Mouse (Mus musculus) inflammation-experienced regulatory T-cells, adult 6 months (primary cell): ENCODE results near the gene Olfr1132. TPM values are rescaled to one million over a fixed set of nuclear protein-coding genes. Genes with fewer than 3 reads are reported as not detected.
"Not testable (repeated sequence)": the region's sequence is repeated elsewhere in the genome, so short reads cannot be mapped to it uniquely, and the experiment has no call there.

Source experiments
- ATAC-seq: one replicate; pipeline ENCODE4 v1.8.0; 2017
- polyA plus RNA-seq, 3 experiments: library from polyadenylated mRNA; unstranded; fragments of 100-300 nt; shearing (Covaris generic); gene quantifications; one replicate each; pipeline ENCODE4 v1.2.1; 2017

Gene Olfr1132
- polyA plus RNA-seq: not detected

- ATAC-seq: no peak
Measured at GRCm38 (mm10) chr2:87637435-87637834, at the start of gene Olfr1132. Gene Olfr1132, minus strand, starts transcription at chr2:87637535.

DNA sequence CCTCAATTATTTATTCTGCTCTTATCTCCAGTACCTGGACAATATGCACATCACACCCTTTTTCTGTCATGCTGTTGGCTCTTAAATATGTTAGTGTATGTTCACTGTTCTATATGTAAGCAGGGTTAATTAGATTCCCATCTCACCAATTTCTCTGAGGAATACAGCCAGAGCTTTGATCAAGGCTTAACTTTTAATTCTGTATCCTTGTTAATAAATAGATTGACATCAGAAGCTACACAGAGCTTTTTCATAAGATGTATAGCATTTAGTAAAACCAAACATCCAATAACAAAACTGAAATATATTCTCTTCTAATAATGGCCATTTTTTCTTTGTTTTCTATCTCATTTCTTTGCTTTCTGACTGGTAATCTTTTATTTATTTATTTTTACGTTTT, 36.2 kb upstream of the Olfr1132 start, which contains the start of gene Olfr1135:
Olfr1135 (minus strand) TSS at position 101 of the 400 bp plus-strand sequence.
- no peak for ATAC-seq

DNA sequence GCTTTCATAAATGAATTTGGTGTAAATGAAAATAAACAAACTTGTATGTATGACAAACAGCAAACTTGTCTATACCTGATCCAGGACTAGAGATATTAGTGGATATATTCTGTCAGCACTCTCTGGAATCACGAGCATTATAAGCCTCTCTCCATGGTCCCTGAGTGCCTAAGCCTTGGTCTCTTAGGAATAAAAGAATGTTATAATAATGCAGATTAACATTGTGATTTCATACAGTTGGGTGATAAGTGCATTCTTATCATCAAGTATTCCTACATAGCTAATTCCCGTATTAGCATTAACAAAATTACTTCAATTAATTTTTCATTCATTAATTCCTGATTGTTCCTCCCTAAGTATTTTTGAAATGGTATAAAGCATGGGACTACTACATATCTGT, 21.0 kb upstream of the Olfr1132 start, which contains the start of gene Olfr1134:
Olfr1134 (minus strand) TSS at position 101 of the 400 bp plus-strand sequence.
- no peak for ATAC-seq

DNA sequence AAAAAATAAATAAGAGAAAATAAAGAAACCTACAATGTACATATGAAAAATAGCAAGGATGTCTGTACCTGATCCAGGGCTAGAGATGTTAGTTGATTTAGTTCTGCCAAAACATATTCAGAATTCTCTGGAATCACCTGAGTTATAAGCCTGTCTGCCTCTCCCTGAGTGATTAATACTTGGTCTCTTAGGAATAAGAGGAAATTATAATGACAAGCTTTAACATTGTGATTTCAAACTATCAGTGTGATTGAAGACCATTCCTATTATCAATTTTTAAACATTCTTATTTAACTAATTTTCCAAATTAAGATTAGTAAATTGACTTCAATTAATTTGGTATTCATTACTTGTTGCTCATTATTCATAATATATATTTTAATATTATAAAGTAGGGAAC, 9.9 kb upstream of the Olfr1132 start, which contains the start of gene Olfr1133:
Olfr1133 (minus strand) TSS at position 101 of the 400 bp plus-strand sequence.
- ATAC-seq: no peak

- ATAC-seq: no peak
Measured at GRCm38 (mm10) chr2:87642441-87642840, 5.1 kb upstream of the Olfr1132 start.

- ATAC-seq: no peak
Measured at GRCm38 (mm10) chr2:87626804-87627203, 10.5 kb downstream of the Olfr1132 start, which contains the start of gene Olfr1131. Gene Olfr1131, plus strand, starts transcription at chr2:87627104.

- ATAC-seq: not testable (repeated sequence)
Measured at GRCm38 (mm10) chr2:87605912-87606311, 31.4 kb downstream of the Olfr1132 start, which contains the start of gene Olfr1130. Gene Olfr1130, plus strand, starts transcription at chr2:87606212.

Other genes with a start within 250 kb of the Olfr1132 start
- not detected for gene Olfr1123, start 220.9 kb downstream of the Olfr1132 start, polyA plus RNA-seq
- 1 to 10 TPM in 1 of 3 experiments, under 1 TPM in 1, not detected in 1; 0.88 to 2.6 TPM for gene Olfr1124, start 207.3 kb downstream of the Olfr1132 start, polyA plus RNA-seq
- not detected for gene Olfr1126, start 183.6 kb downstream of the Olfr1132 start, polyA plus RNA-seq
- not detected for gene Pramel7, start 140.4 kb downstream of the Olfr1132 start, polyA plus RNA-seq
- not detected for gene Pramel6, start 131.0 kb downstream of the Olfr1132 start, polyA plus RNA-seq
- gene Olfr153, start 105.7 kb downstream of the Olfr1132 start, polyA plus RNA-seq: not detected
- gene Olfr1128, start 92.0 kb downstream of the Olfr1132 start, polyA plus RNA-seq: not detected
- not detected for gene Olfr1129, start 63.6 kb downstream of the Olfr1132 start, polyA plus RNA-seq
- not detected for gene Olfr1130, start 31.3 kb downstream of the Olfr1132 start, polyA plus RNA-seq
- not detected for gene Olfr1131, start 10.4 kb downstream of the Olfr1132 start, polyA plus RNA-seq
- gene Olfr1133, start 9.8 kb upstream of the Olfr1132 start, polyA plus RNA-seq: not detected
- gene Olfr1134, start 20.9 kb upstream of the Olfr1132 start, polyA plus RNA-seq: not detected
- gene Olfr1135, start 36.1 kb upstream of the Olfr1132 start, polyA plus RNA-seq: not detected
- not detected for gene Olfr1136, start 56.4 kb upstream of the Olfr1132 start, polyA plus RNA-seq
- not detected for gene Olfr1137, start 75.6 kb upstream of the Olfr1132 start, polyA plus RNA-seq
- gene Olfr1138, start 102.4 kb upstream of the Olfr1132 start, polyA plus RNA-seq: not detected
- not detected for gene Olfr1140, start 106.2 kb upstream of the Olfr1132 start, polyA plus RNA-seq
- not detected for gene Olfr1141, start 116.5 kb upstream of the Olfr1132 start, polyA plus RNA-seq
- gene Olfr152, start 141.9 kb upstream of the Olfr1132 start, polyA plus RNA-seq: not detected
- gene Olfr1143, start 163.1 kb upstream of the Olfr1132 start, polyA plus RNA-seq: not detected
- gene Olfr1145, start 172.3 kb upstream of the Olfr1132 start, polyA plus RNA-seq: not detected
- not detected for gene Olfr1148, start 193.0 kb upstream of the Olfr1132 start, polyA plus RNA-seq
- gene Olfr1150-ps1, start 206.5 kb upstream of the Olfr1132 start, polyA plus RNA-seq: not detected
- gene Olfr1151, start 218.3 kb upstream of the Olfr1132 start, polyA plus RNA-seq: not detected
- not detected for gene Olfr1152, start 229.0 kb upstream of the Olfr1132 start, polyA plus RNA-seq